Mouse (Mus musculus): ENCODE measurements at regions not wholly inside any gene's neighbourhood (a gene's known extent, or its start where the extent isn't known, plus 50 kb on each side); places are given as distances from the start of the nearest gene placed in this dataset.
"Not testable (repeated sequence)": the region's sequence is repeated elsewhere in the genome, so short reads cannot be mapped to it uniquely, and the experiment has no call there.

DNA sequence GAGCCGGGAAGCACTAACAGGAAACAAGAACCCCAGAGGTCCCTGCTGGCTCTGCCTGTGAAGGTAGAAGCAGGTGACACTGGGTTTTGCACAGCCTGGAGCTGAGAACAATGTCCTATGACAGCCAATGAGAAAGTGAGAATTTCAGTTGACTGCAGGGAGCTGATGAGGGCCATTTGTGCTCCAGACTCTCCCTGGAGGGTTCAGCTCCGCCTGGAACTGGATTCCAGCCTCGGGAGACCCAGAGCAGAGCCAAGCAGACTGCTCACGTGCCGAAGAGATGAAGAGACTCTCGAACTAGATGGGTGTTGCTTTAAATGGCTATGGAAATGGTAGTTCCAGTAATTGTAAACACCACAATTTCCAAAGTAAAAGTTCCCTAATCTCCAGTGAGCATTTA, 93.5 kb downstream of the Cand1 start:
- no peak for DNase-seq

DNA sequence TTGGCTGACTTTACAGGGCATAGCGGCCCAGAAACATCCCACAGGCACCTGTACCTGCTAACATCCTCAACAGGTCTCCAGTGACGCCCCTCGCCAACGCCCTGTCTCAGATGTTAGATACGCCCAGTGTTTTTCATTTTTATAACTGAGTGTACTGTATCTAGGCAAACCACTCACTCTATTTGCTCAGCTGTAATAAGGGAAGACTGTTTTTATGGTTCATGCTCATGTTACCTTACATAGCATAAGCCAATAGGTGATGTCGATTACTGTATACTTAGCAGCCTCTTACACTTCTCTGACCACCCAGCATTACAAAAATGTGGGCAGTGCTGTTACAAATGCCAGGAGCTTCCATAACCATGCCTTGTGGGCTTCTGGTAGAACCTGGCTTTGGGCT, 97.0 kb downstream of the Cand1 start:
- DNase-seq = no peak

DNA sequence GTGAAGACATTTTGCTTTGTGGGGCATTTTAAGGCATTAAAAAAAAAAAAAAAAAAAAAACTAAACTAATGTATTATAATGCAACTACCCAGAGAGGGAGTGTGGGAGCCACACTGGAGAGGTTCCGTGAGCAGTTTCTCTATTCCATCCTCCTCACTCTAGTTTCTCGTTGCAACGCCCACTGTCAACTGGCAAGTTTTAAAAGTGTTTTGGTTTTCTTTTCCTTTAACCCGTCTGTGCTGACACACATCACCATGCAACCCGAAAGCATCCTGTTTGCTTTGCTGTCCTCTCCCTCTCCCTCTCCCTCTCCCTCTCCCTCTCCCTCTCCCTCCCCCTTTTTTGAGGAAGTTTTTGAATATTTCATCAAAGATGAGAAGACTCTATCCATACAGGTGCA, 97.5 kb downstream of the Cand1 start:
- no peak for DNase-seq

DNA sequence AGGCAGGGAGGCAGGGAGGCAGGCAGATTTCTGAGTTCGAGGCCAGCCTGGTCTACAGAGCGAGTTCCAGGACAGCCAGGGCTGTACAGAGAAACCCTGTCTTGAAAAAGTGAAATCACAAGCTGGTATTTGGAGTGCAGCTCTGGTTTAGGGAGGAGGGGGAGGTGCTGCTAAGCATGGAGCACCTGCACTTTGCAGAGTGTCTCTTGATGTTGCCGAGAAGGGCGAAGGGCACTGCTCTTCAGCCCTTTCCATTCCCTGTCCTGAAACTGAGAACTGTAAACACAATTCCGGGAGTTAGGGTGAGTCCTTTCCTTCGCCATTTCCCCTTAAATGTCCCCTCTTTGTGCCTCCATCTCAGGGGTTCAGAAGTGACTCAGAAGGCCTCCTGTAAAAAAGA, 101.6 kb downstream of the Cand1 start:
- DNase-seq = no peak

DNA sequence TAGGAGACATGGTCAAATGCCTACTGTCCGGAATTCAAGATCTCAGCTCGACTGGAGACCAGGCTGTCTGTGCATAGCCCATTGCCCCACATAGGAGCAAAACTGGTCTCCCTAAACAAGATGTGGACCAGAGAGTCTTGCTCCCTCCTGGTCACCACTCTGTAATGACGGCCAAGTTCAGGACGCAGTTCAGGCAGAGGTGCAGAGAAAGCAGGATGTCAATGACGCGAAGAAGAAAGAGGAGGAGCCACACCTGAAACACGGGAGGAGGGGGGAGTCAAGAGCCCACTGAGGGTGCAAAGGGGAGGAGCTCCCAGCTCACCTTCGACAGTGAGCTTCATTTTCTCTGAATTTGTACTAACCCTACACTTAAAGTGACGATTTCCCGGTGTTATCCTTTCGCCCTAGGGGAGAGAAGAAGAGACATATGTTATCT, 104.3 kb downstream of the Cand1 start:
- DNase-seq = no peak

DNA sequence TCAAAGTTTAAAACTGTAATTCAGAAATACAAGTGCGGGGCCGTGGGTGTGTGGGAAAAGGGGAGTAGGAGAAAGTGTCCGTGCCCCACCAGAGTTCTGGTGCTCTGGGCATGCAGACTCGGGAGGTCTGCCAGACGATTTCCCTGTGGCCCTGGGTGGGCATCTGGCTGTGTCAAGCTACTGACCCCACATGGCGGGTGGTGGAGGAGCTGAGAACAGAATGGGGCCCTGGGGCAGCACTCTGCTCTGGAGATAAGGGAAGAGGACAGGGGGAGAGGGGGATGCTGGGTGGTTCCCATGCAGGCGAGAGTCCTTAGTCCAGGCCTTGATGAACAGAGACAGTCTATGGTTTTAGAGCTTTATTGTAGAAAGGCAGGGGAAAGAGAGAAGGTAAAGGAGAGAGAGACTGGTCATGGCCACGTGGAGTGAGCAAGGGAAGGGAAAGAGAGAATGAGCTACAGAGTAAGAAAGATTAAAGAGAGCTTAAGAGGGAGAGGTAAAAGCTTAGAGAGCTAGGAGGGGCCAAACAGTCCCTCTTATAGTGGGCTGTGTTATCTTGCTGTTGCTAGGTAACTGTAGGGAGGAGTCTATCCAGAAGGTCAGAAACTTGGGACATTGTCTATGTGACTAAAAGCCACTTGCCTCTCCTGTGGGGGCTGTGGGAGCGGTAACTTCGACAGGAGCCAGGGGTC, 104.9 kb downstream of the Cand1 start:
- DNase-seq = no peak

DNA sequence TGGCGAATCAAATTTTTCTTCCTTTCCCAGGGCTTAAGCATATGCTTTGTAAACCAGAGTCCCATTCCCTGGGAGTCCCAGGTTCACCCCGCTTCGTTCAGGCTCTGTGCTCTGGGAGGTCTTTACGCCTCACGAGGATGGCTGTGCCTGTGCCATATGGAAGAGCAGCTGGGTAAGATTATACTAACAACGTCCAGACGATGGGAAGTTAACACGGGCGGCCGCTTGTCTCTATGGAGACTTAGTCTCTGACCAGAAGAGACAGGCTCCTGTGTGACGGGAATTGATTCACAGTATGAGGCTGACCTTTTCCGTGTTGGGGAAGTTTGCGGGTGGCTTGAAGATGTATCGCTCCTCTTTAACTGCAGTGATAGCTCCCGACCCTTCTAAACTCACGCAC, 107.9 kb downstream of the Cand1 start:
- DNase-seq = peak in 1 of 2 experiments; percentile 2

DNA sequence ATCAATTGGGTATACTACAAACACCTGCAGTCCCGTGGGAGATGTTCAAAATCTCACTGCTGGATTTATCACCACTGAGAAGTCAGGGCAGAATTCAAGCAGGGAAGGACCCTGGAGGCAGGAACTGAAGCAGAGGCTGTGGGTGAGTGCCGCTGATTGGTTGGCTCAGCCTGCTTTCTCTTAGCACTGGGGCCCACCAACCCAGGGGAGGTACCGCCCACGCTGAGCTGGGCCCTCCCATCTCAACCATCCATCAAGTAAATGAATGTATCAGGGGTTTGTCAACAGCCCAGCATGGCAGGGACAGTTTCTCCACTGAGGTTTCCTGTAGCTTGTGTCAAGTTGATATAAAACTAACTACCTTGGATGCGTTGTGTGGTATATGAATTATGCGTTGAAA, 109.2 kb downstream of the Cand1 start:
- DNase-seq = no peak

DNA sequence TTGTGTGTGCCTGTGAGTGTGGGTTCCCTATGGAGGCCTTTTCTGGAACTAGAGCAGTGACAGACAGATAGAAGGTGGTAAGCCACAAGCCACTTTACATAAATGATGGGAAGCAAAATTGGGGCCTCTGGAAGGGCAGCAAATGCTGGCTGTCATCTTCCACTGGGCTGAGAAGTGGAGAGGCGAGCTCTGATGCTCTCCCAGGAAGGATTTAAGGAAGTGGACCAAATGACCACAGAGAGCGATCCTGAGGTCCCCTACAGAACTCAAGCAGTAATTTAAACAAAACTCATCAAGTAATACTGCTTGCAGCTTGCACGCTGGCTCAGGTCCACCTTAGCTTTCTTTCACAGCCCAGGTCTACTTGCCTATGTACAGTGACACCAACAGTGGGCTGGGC, 111.8 kb downstream of the Cand1 start:
- no peak for DNase-seq

DNA sequence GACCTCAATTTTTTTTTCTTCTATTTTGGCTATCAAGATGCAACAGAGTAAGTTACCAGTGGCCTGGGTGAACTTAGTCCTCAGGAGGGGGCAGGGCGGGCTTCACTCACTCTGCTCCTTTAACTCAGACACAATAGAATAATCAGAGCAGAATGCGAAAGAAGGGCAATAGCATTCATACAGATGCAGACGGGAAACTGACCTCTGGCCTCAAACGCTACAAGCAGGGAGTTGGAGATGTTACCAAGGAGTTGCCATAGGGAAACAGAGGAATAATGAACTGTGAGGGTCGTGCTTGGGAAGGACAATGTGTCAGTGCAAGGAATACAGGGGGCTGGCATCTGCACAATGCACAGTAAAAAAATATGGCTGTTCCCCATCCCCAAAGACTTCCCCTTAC, 116.3 kb downstream of the Cand1 start:
- DNase-seq = no peak

DNA sequence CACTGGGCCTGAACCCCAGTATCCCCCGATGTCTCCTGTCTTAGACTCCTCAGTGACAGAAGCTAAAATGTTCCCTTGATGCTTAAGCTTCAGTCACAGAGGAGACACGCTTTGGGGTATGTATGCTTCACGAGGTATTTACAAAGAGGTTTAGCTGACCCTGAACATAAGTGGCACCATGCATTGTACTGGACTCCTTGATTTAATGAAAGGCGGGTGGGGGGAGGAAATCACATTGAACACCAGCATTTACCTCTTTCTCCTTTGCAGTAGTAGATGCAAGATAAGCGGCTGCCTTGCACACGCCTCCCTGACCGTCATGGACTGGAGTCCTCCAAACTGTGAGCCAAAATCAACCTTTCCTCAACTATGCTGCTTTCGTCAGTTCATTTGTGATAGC, 117.5 kb downstream of the Cand1 start:
- DNase-seq = no peak

DNA sequence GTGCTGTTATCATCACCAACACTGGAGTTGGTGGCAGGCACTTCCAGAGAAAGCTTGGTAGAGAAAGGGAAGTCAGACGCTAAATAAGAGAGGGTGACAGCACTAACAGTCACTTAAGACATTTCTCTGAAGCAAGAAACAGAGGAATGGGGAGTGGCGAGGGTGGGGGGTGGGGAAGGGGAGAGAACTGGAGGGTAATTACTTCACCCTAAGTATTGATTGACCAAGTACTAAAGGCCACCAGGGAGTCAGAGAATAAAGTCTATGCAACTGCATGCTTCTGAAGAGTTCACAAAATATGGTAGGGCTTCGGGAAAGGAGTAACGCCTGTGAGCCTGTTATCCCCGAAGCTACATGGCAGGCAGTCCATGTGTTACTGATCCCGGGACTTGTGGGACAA, 118.3 kb downstream of the Cand1 start:
- DNase-seq = no peak

DNA sequence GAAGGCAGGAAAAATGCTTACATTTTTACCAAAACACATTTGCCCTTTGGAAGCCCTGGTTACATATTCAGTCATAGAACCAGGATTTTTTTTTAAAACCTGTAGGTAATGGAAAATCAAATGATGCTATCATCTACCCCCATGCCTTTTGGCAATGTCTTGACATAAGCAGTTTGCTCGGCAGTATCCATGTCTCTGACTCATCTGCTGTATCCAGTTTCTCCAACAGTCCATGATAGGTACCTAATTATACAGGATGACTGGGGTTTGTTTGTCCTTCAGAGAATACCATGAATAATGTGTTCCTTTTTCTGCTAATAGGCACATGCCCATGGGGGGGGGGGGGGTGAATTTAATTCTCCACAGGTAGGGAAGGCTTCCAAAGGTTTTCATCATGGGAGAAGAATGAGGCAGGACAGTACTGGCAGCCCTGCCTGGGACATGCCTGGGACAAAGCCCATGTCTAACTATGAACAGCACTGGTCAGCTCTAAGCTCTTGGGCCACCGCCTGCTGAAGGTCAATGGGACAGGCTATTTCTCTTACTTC, 122.9 kb downstream of the Cand1 start:
- DNase-seq = no peak

DNA sequence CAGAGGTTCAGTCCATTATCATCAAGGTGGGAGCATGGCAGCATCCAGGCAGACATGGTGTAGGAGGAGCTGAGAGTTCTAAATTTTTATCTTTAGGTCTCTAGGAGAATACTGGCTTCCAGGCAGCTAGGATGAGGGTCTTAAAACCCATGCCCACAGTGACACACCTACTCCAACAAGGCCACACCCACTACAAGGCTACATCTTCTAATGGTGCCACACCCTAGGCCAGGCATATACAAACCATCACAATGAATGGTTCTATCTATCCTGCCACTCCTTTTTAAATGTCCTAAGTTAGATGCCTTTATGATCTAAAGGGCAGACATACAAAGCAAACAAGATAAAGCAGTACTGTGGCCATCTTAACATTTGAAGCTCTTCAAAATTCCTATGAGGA, 124.7 kb downstream of the Cand1 start:
- DNase-seq = not testable (repeated sequence)

DNA sequence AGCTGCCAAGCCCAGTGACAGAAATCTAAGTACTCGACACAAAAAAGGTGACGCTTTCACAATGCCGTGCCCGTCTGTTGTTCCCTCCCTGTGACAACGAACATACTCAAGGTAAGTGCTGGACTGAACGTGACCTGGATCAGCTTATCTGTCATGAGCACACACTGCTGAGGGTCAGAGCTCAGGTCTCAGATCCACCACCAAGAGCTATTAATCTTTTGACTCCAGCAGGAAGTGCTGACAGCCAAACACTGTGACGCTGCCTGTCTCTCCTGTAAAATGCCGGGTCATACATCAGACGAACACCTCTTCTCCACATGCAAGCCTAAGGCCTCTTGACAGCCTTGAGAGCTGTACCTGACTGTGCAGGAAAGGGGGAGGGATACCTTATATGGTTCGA, 125.2 kb downstream of the Cand1 start:
- no peak for DNase-seq

DNA sequence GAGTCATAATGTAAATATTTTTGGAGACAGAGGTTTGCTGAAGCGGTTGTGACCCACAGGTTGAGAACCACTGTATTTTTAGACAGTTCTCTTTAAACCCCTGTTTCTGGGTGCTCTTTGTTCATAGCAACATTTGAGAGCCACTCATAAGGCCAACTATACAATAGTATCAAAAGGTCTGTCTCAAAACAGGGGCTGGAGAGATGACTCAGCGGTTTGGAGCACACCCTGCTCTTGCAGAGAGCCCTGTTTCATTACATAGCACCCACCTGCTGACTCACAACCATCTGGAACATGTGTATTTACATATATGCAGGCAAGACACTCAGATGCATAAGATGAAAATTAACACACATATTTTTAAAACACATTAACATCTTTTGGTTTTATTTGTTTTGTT, 128.0 kb downstream of the Cand1 start:
- DNase-seq = no peak

DNA sequence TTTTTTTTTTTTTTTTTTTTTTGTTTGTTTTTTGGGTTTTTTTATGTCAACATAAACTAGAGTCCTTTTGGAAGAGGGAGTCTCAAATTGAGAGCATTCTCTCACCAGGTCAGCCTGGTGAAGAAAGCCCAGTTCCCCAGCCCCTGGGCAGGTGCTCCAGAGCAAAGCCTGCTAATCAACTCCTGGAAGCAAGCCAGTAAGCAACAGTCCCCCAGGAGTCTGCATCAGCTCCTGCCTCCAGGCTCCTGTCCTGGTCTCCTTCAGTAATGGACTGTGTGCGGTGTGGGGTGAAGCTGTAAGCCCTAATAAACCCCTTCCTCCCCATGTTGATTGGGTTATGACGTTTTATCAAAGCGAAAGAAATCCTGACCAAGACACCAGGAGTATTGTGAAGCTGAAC, 128.4 kb downstream of the Cand1 start:
- DNase-seq = no peak

DNA sequence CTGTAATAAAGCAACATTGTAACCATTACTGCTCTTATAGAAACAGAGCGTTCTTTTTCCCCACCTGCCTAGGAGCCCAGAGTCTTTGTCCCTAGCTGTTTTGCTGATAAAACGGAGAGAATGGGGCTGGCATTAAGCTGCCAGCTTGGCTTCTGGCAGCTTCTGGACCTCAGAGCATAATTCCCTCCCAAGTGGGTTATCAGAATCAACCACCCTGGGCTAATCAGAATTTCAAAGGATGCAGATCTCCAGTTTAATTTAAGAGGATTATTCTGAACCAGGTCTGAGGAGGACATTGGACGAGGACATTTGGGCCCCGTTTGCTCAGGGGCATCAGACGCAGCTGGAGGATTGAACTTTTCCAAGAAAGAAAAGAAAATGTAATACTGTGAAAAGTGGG, 129.2 kb downstream of the Cand1 start:
- no peak for DNase-seq

DNA sequence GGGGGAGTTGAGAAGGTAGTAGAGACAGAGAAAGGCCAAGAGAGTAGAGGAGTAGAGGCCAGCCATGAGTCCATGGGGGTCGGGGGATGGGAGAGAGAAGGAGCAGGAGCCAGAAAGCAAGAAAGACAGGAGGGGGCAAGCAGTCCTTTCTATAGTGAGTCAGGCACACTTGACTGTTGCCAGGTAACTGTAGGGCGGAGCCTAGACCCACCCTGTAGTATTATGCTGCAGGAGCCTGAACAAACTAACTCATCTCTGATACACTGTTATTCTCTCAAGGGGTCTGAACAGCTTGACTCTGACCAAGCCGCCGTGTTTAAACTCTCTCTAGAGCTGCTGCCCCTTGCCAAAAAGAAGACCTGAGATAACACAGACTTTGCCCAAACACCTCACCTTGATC, 130.6 kb downstream of the Cand1 start:
- DNase-seq = no peak

DNA sequence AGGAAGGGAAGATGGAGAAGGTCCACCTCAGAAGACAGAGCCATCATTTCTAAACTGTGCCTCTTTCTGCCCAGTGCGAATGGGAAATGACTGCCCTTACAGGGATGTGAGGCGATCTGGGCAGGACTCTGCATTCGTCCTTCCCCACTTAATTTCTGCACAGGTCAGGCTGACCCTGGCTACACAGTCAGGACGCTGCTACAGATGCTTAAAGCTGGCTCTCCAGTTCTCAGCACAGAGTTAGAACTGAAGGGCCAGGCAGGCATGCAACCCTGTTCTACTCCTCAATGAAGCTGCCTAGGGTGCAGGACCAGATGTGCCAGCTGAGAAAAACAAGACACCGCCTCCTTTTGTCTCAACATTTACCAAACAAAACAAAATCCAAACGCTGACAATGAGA, 132.1 kb downstream of the Cand1 start:
- DNase-seq = no peak

DNA sequence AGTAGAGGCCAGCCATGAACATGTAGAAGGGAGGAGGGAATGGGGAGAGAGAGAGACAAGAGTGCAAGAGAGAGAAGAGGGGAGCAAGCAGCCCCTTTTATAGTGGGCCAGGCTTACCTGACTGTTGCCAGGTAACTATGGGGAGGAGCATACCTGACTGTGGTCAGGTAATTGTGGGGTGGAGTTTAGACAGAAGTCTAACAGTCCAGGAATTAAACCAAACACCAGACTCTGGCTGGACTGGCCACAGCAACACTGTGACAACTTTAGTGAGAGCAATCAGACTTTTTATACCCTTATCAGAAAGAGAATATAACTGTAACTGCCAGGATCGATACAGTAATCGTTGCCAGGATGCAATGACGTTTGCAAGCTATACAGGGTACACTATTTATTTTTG, 133.8 kb downstream of the Cand1 start:
- DNase-seq = no peak

DNA sequence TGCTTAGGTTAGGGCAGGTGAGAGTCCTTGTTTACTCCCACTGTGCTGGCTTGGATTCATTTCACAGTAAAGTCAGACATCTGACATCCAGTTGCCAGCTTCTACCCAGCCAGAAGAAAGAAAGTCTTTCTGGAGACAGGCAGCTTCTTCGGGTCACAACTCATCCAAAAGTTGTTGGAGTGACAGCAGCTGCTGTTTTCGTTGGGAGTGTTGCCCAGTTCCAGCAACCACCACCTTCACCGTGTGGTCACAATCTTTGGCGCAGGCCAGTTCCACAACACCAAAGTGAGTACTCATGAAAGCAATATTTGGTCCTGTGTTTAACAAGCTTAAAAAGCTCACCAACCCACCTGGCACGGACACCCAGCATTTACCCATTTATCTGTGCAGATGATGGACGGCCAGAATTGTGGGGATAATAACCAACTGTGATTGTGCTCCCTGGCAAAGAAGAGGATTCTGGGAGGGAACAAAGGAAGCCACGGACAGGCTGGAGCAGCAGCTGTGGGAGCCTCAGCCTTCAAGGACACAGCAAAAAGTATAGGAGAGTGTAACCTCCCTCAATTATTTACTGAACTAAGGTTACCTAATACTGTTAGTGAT, 134.5 kb downstream of the Cand1 start:
- no peak for DNase-seq

DNA sequence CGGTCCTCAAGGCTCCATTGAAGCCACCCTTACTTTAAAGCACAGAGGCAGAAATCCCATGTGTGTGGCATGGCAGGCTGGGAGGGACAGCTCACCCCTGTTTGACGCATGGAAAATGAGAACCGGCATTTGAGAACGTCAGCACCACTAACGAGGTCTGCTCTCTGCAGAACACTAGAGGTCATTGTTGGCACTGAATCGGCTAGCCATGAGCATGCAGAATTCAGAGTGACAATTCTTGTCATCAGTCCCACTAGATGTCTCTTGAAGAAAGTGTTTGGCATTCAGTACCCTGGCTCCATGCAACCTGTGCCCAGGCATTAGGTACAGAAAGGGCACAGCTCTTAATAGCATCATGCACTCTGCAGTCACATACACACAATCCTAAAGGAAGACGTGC, 139.3 kb downstream of the Cand1 start:
- DNase-seq = no peak

DNA sequence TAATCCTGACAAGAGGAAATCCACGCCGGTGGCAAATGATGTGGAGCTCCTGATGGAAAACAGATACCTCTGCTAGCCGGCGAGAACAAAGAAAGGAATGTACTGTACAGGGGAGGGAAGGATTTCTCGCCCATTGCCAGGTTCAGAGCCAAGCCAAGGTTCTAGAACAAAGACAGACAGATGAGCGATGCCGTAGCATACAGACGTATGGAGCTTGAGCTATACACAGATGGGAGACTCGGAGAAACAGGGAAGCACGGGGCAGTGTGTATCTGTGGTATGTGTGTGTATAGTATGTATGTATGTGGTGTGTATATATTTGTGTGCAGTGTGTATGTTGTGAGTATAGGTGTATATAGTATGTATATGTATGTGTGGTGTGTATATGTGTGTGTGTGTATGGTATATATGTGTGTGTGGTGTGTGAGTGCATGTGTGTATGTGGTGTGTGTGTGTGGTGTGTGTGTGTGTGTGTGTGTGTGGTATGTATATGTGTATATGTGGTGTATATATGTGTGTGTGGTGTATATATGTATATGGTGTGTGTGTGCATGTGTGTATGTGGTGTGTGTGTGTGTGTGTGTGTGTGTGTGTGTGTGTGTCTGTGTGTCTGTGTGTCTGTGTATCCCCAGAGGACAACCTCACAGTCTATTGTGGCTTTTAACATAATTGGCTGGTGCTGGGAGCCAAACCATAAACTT, 140.6 kb downstream of the Cand1 start:
- no peak for DNase-seq
